Mouse (Mus musculus): ENCODE data around the gene Mfng. TPM values are rescaled to one million over a fixed set of nuclear protein-coding genes. Genes with fewer than 3 reads are reported as not detected.

Mfng gene
- total RNA-seq (2021), result 10 to 100 TPM; 14.0 to 14.6 TPM
- long read RNA-seq, experiment 1, transcript Mfng-201 (8 exons, 1,865 nt), result major isoform, 16 of 16 reads
- long read RNA-seq, experiment 1, partial matches to known transcripts, result 0 of 16 reads
- long read RNA-seq, experiment 1, other reads (novel, unspliced or antisense), result 0 of 16 reads
- long read RNA-seq, experiment 2, transcript Mfng-201 (8 exons, 1,865 nt), result major isoform, 11 of 11 reads
- long read RNA-seq, experiment 2, partial matches to known transcripts, result 0 of 11 reads
- long read RNA-seq, experiment 2, other reads (novel, unspliced or antisense), result 0 of 11 reads

DNA sequence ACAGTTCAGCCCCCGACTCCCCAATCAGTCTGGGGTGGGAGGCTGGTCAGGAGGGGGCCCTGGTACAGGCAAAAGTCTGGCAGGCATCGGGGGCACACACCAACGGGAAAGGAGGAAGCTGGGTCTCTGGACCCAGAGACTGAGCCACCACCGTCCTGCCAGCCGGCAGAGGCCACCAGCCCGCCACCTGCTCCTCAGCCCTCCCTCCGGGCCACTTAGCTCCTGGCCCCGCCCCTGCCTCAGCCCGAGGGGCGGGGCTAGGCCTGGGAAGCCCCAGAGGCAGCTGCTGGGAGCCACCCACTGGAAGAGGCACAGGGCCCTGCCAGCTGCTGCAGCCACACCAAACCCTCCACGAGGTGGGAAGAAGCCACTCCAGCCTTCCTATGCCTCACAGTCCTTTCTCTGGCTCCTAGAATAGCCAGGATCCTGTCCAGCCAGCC lies at the start of gene Mfng:
Mfng (minus strand) TSS at position 186 of the 440 bp plus-strand sequence.
- intact Hi-C loops (cut with DNase I), result no loop called here
- peak; percentile 81 to 83 for DNase-seq

GRCm38 (mm10) chr15:78816074-78816391 lies 42.8 kb upstream of the Mfng start:
- no peak for DNase-seq
- intact Hi-C loops (cut with DNase I), result loop anchor here (5.0 kb wide), 1 partner anchor 36 kb away; no protein-coding TSS in a partner anchor

GRCm38 (mm10) chr15:78815314-78816073 lies 42.2 kb upstream of the Mfng start:
- intact Hi-C loops (cut with DNase I), result loop anchor here (5.0 kb wide), 1 partner anchor 37 kb away; no protein-coding TSS in a partner anchor
- DNase-seq, result no peak

- DNase-seq, result no peak
- intact Hi-C loops (cut with DNase I), result no loop called here
Measured at GRCm38 (mm10) chr15:78813603-78814002, 40.3 kb upstream of the Mfng start.

GRCm38 (mm10) chr15:78810146-78810545 lies 36.9 kb upstream of the Mfng start:
- no peak for DNase-seq
- intact Hi-C loops (cut with DNase I), result no loop called here

- DNase-seq, result no peak
- intact Hi-C loops (cut with DNase I), result no loop called here
Measured at GRCm38 (mm10) chr15:78809739-78810138, 36.5 kb upstream of the Mfng start.

DNA sequence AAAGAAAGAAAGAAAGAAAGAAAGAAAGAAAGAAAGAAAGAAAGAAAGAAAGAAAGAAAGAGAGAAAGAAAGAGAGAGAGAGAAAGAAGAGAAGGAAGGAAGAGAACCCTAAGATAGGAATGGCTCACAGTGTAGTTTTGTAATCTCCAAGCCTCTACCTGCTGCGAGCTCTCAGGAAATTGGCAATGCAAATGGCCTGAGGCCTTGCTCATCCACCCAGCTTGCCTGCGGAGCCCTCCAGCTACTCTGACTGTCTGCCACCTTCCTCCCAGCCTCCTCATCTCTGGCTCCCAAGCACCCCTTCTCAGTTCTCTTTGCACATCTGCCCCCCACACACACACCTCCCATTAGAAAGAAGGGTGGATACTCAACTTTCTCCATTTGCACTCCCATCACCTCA lies 35.7 kb upstream of the Mfng start:
- intact Hi-C loops (cut with DNase I), result no loop called here
- no peak for DNase-seq

DNA sequence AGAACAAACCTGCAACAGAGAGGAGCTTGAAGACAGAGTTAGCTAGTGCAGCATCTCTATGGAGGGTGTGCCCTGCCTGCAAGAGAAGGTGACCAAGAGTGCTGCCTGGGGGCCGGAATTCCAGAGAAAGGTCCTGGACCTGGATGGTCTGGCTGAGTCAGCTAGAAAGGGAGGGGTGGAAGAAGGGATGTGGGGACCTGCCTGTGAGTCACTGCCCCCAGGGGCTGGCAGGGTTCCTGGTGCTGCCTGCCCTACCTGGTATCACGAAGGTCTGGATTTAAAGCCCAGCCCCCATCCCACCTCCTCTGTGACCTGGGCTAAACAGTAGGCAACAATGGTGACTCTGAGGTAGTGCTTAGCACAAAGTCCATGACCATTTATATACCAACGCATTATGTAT lies 33.9 kb upstream of the Mfng start:
- intact Hi-C loops (cut with DNase I), result no loop called here
- DNase-seq, result no peak

DNA sequence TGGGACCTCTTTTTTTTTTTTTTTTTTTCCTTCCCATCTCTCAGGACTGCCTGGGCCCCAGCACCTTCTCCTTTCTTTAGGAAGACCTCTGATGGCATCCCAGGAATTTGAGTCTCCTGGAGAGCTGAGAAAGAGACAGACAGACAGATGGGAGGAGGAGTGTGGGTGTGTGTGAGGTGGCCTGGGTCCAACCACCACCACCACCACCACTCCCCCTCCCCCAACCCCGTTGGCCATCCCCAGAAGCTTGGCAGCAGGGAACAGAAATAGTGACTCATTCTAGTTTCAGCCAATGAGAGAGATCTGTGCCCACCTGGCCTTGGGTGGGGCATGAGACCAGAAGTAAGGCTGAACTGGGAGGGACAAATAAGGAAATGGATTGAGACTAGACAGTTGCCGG lies 33.3 kb upstream of the Mfng start:
- intact Hi-C loops (cut with DNase I), result no loop called here
- no peak for DNase-seq

DNA sequence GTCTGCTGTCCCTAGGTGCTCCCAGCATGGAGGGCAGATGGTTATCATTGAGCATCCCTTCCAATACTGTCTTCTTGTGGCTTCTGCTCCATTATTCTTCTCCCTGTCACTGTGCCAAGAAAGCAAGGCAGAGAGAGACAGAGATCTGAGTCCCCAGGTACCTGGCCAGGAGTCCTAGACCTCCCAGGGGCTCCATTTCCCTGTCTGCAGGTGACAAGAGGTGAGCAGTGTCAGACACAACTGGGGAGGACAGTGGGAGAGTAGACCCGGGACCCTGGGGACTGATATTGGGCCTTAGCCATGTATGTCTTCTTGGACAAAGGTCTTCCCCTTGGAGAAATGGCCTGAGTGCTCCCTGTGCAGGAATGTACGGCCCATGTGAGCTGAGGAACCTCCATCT lies 32.1 kb upstream of the Mfng start:
- intact Hi-C loops (cut with DNase I), result no loop called here
- DNase-seq, result no peak

DNA sequence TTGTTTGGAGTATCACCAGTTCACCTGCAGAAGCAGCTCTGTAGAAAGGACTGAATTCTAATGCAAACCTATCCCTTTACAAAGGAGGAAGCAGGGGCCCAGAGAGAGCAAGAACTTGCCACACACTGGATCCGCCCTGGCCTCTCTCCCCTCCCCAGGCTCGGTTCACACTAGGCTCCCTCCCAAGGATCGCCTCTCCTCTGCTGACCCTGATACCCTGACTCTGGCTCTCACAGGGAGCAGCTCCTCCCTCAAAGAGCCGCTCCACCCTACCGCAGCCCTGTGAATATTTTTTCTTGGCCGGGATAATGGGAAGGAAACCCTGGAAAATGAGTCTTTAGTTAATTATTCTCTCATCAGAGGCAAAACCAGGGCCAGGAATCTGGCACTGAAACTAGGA lies 31.1 kb upstream of the Mfng start:
- DNase-seq, result no peak
- intact Hi-C loops (cut with DNase I), result no loop called here

GRCm38 (mm10) chr15:78803499-78803900 lies 30.2 kb upstream of the Mfng start:
- intact Hi-C loops (cut with DNase I), result no loop called here
- peak; percentile 64 to 73 for DNase-seq

DNA sequence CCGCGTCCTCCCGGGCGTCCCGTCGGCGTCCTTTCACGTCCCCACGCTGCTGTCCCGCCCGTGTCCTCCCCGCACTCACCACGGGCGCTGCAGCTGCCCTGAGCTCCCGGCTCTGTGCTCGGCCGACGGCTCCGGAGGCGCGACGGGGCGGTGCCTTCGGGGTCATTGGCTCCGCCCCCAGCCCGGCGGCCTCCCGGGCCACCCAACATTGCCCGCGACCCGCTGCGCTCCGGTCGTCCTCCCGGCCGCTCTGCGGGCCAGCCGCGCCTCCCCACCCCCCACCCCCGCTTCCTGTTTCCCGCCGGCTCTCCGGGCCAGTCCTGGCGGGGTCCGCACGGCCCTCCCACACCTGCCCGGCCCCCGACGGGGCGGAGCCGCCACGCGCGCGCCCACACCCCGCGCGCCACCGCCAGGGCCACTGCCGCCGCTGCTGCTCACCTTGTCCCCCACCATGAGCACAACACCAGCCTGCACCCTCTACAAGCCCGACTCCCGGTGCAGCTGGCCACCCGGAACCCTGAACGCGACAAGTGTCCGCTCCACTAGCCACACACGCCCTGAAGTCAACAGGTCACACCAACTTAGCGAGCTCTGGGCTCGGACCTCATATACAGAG lies 29.6 kb upstream of the Mfng start, which contains the start of gene Card10:
Card10 (minus strand) TSS at position 267 of the 616 bp plus-strand sequence.
- DNase-seq, result peak; percentile 76 to 84
- intact Hi-C loops (cut with DNase I), result no loop called here

- DNase-seq, result peak; percentile 57 to 59
- intact Hi-C loops (cut with DNase I), result no loop called here
Measured at GRCm38 (mm10) chr15:78801971-78802741, 28.9 kb upstream of the Mfng start.

- intact Hi-C loops (cut with DNase I), result no loop called here
- no peak for DNase-seq
Measured at GRCm38 (mm10) chr15:78801571-78801970, 28.3 kb upstream of the Mfng start.

DNA sequence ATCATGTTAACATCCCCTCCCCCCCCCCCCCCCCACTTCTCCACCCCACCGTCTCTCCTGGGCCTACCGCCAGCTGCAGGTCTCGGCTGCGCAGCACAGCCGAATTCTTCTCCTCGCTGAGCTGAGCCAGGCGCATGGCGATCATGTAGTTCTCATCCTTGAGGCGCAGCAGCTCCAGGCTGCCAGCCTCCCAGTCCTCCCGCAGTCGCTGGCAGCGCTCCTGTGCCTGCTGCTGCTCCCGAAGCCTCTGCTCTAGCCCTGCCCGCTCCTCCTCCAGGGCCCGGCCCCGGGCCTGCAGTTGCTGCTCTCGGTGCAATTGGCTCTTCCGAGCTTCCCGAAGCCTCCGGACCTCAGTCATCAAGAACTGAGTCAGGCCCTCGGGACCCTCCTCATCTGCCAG lies 25.8 kb upstream of the Mfng start:
- no peak for DNase-seq

DNA sequence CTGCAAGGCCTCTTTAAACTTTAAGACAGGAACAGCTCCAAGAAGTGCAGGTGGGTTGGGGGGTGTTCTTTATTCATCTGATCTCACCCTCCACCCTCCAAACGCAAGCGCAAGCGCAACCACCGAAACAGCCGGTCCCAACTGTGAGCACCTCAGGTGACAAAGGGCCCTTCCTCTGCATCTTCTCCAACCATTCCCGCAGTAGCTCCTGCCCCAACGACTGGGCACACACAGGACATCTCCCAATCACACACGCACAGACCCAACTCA lies 23.7 kb upstream of the Mfng start:
- intact Hi-C loops (cut with DNase I), result no loop called here
- no peak for DNase-seq

More for the DNA sequence above, 25.8 kb upstream of the Mfng start:
- intact Hi-C loops (cut with DNase I), result no loop called here

GRCm38 (mm10) chr15:78796196-78797059 lies 23.2 kb upstream of the Mfng start:
- intact Hi-C loops (cut with DNase I), result no loop called here
- DNase-seq, result peak; percentile 66 to 72

GRCm38 (mm10) chr15:78790990-78791389 lies 17.7 kb upstream of the Mfng start:
- no peak for DNase-seq
- intact Hi-C loops (cut with DNase I), result no loop called here

DNA sequence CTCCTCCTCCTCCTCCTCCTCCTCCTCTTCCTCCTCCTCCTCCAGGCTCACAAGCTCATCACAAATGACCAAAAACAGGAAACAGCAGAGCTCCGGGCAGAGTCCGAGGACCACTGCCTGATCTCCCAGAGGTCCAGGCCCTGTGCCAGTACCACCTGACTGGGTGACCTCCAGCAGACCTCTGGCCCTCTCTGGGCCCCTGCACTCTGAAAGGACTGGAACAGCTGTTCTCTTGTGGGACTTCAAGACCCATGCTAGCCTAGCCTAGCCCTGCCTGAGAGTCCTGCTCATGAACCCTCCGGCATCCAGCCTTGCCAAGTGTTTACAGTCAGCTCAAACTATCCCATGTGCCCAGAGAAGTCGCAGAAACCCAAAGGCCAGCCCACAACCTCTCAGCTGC lies 17.2 kb upstream of the Mfng start:
- DNase-seq, result peak; percentile 58 to 72
- intact Hi-C loops (cut with DNase I), result no loop called here

Data from heart, postnatal 14 days (tissue).